Mouse (Mus musculus) naive thymus-derived CD4-positive, alpha-beta T cell, adult 2 months (primary cell): ENCODE measurements at regions not wholly inside any gene's neighbourhood (a gene's known extent, or its start where the extent isn't known, plus 50 kb on each side); places are given as distances from the start of the nearest gene placed in this dataset.

Experiments used
- DNase-seq: peaks from one replicate; pipeline ENCODE4 v3.0.0-alpha.2; 2011; ENCODE audit warnings: low read depth

- peak; percentile 58 for DNase-seq
These were observed 355.0 kb upstream of the Cblb start for GRCm38 (mm10) chr16:51675988-51676387.

GRCm38 (mm10) chr16:51690861-51691260, 340.2 kb upstream of the Cblb start:
- DNase-seq, result peak; percentile 90

- peak; percentile 79 for DNase-seq
These were observed 326.0 kb upstream of the Cblb start for GRCm38 (mm10) chr16:51705026-51705425.

GRCm38 (mm10) chr16:51718695-51719094, 312.3 kb upstream of the Cblb start:
- DNase-seq, result peak; percentile 56

GRCm38 (mm10) chr16:51719637-51720036, 311.4 kb upstream of the Cblb start:
- peak; percentile 59 for DNase-seq

GRCm38 (mm10) chr16:51722682-51723081, 308.3 kb upstream of the Cblb start:
- DNase-seq, result no peak

GRCm38 (mm10) chr16:51741875-51742274, 289.1 kb upstream of the Cblb start:
- DNase-seq, result no peak

- no peak for DNase-seq
These were observed 279.1 kb upstream of the Cblb start for GRCm38 (mm10) chr16:51751878-51752277.

GRCm38 (mm10) chr16:51758361-51759227, 272.4 kb upstream of the Cblb start:
- DNase-seq, result no peak

- DNase-seq, result no peak
These were observed 271.8 kb upstream of the Cblb start for GRCm38 (mm10) chr16:51759228-51759647.

- no peak for DNase-seq
These were observed 263.5 kb upstream of the Cblb start for GRCm38 (mm10) chr16:51767556-51767955.

- no peak for DNase-seq
These were observed 252.1 kb upstream of the Cblb start for GRCm38 (mm10) chr16:51778920-51779319.

- no peak for DNase-seq
These were observed 236.0 kb upstream of the Cblb start for GRCm38 (mm10) chr16:51795003-51795402.

- peak; percentile 78 for DNase-seq
These were observed 223.7 kb upstream of the Cblb start for GRCm38 (mm10) chr16:51807323-51807722.

- DNase-seq, result no peak
These were observed 221.9 kb upstream of the Cblb start for GRCm38 (mm10) chr16:51809120-51809519.

GRCm38 (mm10) chr16:51811073-51811472, 220.0 kb upstream of the Cblb start:
- DNase-seq, result no peak

GRCm38 (mm10) chr16:51842770-51843169, 188.3 kb upstream of the Cblb start:
- DNase-seq, result no peak

GRCm38 (mm10) chr16:51845539-51845938, 185.5 kb upstream of the Cblb start:
- no peak for DNase-seq

GRCm38 (mm10) chr16:51880711-51881110, 150.3 kb upstream of the Cblb start:
- DNase-seq, result no peak

GRCm38 (mm10) chr16:51881127-51881526, 149.9 kb upstream of the Cblb start:
- no peak for DNase-seq

GRCm38 (mm10) chr16:51883813-51884212, 147.2 kb upstream of the Cblb start:
- no peak for DNase-seq

GRCm38 (mm10) chr16:51887496-51887895, 143.5 kb upstream of the Cblb start:
- no peak for DNase-seq

GRCm38 (mm10) chr16:51905588-51905987, 125.4 kb upstream of the Cblb start:
- no peak for DNase-seq

GRCm38 (mm10) chr16:51906686-51907085, 124.3 kb upstream of the Cblb start:
- no peak for DNase-seq
